Mouse (Mus musculus) left cerebral cortex, adult 11 months (tissue): ENCODE results near the gene Rnf208.

ENCODE experiments used
- DNase-seq: peaks from one replicate; pipeline ENCODE4 v3.0.0; 2022; ENCODE audit warnings: low spot score

Gene Rnf208

DNA sequence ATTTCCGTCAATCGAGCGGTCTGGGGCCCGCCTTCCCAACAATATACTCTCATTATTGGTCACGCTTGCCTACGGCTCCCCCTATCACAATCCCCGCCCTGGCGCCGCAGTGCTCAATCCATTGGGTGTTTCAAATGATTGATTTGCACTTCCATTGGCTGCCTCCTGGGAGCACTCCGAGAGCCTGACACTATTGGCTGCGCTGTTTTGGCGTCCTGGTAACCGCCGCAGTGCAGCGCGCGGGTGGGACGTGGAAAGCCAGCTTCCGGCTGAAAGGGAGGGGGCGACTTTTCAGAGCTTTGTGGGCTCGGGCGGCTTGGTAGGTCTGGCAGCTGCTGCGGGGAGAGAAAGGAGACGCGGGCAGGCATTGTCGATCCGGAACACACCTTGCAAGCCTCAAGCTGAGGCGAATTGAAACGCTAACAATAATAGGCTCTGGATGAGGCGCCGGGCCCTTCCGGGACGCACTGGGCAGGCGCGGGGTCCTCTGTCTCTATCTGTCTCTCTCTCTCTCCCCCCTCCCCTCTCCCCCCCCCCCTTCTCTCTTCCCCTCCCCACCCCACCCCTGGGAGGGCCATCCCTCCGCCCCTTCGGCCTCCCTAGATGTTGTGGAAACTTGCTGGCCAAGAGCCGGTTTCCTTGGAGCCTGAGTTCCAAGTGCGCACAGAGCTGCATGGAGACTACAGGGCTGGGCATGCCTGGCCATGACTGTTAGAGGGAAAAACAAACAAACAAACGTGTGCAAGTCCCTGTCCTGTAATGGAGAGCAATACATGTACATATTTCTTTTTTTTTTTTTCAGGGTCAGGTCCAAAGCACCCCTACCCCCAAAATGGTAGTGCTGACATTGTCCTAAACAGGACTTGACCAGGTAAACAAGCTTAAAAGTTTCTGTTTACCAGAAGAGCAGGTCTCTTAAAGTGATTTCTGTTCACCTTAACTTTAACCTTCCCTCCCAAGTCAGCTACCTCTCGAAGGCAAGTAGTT, 17.0 kb upstream of the Rnf208 start:
- peak; percentile 100 for DNase-seq

DNA sequence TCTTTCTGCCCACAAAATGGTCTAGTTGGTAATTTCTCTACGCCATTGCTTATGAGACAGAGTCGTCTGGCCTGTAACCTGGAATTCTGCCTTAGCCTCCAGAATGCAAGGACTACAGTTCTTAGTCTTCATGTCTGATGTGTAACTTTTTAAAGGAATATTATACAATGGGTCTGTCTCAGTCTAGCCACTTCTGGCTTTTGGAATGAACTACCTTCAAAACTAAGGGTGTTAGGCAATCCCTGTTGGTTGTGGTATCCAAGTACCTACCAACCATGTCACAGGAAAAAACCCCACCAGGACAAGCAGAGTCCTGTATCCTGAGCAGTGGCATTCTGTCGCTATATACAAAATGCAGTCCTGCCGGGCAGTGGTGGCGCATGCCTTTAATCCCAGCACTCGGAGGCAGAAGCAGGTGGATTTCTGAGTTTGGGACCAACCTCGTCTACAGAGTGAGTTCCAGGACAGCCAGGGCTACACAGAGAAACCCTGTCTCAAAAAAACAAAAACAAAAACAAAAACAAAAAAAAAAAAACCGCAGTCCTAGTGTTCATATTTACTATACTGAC, 16.2 kb upstream of the Rnf208 start:
- DNase-seq: no peak

DNA sequence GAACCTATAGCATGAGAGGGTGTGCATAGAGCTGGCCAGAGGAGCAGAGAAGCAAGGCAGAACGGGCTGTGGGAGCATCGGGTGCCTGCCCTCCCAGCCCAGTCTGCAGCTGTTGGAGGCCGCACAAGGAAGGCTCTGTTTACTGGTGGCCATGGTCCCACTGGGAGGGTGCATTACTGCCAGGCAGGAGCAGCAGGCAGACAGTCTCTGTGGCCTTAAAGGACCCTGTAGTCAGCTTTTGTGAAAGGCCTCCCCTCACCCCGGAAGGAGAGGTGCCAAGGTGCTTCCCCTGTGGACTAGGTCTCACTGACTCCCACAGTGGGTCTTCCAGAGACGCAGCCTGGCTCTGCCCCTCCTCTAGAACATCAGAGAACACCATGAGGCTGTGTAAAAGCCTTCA, 15.2 kb upstream of the Rnf208 start:
- DNase-seq: peak; percentile 65

DNA sequence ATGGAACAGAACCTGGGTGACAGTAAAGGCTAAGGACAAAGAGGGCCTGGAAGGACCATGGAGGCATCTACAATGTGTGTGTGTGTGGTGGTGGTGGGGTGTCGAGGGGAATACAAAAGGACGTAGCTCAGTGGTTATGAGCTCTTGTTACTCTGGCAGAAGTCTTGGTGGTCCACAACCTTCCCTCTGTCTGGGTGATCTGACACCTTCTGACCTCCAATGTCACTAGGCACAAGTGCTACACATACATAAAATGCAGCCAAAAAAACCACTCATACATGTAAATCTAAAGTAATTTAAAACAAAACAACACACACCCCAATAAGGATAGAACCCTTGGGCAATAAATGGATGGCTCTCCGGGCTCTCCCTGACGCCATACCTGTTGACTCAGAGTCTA, 14.6 kb upstream of the Rnf208 start:
- DNase-seq: no peak

DNA sequence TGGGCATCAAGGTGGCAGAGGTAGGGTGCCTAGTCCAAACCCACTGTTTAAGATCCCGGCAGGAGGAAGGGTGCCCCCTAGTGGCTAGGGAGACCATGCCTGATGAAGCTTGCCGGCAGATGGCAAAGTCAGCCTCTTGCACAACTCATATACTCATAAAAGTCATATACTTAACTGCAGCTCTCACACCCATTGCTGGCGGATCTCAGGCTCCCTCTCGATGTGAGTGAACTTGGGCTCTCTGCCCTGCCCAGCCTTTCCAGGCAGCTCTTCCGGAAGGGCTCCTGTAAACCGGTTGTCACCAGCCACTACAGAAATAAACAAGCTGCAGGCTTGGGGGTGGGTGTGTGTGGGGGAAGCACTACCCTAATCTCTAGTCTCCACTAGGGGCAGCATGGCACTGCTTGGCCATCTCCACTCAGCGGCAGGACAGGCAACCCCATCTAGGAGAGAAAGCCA, 13.6 kb upstream of the Rnf208 start:
- peak; percentile 86 for DNase-seq

DNA sequence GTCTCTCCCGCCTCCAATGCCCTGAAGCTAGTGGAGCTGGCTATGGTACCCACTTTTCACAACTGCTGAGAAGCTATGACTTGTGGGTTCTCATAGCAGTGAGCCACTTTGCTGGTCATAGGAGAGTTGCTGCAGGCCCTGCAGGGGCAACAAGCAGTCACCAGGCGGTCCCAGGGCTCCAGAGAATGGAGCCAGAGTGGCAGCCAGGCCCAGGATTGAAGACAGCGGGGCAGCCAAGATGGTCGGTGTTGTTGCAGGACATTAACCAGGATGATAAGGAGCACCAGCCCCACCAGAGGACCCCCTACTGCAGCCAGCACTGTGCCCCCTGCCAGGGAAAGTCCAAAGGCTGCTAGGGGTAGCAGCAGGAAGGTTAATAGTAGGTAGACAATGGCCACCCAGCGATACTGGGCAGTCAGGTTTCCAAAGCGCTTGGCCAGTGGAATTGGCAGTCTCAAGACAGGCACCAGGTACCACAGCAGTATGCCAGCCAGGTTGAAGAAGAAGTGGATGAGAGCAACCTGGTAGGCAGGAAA, 13.0 kb upstream of the Rnf208 start:
- DNase-seq: no peak

DNA sequence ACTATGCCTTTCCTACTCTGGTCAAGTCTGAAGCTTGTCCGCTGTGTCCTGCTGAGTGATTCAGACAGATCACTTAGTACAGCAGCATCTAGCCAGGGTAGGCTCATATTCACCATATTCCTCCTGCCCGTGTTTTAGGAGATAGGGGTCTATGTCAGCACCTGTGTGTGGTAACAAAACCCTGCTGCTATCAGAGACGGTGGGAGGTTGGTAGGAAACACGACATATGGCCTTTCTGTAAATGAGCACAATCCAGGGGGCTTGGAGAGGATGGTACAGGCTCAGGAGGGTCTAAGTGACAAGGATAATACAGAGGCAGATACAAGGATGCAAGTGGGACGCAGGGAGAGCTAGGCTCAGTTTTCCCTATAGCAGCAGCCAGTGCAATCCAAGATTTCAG, 12.5 kb upstream of the Rnf208 start:
- DNase-seq: no peak

DNA sequence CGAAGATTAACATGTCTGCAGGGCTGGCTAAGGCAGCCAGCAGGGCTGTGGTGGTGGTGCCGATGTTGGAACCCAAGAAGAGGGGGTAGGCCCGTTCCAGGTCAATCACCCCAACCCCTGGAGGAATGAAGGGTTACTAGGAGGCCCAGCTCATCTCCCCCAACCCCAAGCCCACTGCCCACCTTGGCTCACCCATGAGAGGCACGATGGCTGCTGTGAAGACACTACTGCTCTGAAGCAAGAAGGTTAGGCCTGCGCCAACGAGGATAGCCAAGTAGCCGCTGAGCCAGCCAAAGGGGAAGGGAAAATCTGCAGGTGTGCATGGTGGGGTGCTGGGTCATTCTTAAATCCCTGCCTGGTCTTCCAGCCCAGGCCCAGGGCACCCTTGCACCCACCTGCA, 11.5 kb upstream of the Rnf208 start:
- no peak for DNase-seq

DNA sequence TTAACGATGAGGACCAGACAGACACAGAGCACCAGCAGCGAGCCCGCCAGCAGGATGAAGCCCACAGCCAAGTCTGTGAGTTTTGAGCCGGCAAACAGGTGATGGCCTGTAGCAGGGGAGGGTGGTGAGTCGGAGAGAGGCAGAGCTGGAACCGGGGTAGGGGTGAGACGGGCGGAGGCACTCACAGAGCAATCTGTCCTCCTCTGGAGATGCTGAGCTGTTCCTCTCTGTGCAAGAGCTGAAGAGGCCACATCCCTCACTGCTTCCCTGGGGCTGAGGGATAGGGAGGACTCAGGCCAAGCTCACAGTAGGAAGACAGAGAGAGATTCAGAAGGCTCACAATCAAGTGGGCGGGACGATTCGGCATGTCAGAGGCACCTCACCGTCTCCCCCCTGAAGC, 11.0 kb upstream of the Rnf208 start:
- no peak for DNase-seq

DNA sequence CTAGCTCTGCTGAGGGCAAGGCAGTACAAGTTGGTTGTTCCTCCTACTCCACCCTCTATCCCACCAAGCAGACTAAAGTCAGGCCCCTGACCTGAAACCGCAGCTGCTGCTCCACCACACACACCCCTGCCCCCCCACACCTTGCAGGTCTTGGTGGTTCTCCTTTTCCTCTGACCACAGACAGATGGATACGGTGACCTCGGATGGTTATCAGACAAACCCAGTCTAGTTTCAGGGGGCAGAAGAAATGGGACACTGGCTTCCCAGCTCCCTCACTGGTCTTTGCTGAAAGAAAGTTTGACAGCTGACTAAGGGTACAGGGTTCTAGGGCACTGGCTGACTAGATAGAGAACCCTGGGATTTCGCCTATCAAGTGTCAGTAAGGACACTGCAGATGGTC, 8.6 kb upstream of the Rnf208 start:
- DNase-seq: no peak

DNA sequence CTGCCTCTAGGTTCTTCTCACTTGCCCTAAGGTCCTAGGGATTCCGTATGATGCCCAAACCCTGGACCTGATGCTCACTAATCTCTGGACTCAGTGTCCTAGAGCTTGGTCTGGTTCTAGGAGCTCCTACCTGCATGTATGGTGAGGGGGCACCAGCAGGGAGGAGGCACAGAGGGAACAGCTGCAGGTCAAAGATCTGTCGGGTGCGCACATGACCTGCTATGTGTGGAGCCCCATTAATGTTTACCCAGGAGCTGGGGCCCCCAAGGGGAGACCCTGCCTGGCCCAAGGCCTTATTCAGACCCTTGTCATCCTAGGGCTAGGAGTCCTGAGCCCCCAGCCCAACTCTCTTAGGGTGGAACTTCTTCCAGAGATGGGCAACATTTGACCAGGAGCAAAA, 8.0 kb upstream of the Rnf208 start, which contains the start of gene Slc34a3:
Gene Slc34a3 (minus strand): TSS at position 315 of the 400 bp plus-strand sequence.
- DNase-seq: no peak

DNA sequence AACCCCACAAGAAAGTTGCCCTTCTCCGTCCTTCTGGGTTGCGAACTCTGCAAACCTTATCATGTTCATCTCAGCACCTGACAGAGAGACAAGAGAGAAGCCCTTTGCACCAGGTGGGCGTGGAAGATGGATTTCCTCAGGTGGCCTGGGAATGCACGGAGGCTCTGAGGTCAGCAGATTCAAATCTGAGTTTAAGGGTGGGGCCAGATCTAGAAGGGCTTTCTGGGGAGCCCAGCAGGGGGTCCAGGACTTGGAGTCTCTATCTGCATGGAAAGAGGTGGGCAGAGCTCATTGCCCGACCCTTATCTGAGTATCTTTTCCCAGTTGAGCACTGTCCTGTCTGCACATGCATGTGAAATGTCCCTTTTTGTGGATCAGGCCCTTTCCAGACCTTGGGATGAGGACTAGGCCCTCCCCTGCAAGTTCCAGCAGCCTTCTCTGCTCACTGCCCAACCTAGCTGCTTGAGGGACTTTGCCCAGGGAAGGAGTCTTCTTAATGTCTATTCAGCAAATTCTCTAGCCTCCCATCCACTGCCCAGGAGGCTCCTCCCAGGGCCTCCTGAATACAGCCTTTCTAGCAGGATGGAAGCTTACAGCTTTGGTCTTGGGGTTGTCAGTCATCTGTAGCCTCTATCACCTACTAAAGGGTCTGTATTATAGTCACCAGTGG, 7.4 kb upstream of the Rnf208 start:
- DNase-seq: no peak

DNA sequence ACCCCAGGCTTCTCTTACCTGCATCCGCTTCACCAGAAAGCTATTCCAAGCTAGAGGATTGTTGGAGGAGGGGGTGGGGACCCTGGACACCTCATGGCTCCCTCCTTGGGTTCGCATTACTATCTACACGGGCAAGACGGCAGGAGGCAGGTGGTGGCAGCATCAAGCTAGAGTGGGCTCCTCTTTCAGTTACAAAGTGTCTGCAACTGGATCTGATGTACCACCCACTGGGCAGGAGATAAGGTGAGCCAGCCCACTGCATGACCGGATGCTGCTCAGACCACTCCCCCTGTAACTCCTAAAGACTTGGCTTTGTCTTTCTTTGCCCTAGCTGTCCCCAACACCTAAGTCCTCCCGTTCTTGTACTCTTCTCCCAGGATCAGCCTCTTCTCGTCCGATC, 5.4 kb upstream of the Rnf208 start, which contains the start of gene Rnf224:
Gene Rnf224 (minus strand): TSS at position 174 of the 400 bp plus-strand sequence.
- no peak for DNase-seq

DNA sequence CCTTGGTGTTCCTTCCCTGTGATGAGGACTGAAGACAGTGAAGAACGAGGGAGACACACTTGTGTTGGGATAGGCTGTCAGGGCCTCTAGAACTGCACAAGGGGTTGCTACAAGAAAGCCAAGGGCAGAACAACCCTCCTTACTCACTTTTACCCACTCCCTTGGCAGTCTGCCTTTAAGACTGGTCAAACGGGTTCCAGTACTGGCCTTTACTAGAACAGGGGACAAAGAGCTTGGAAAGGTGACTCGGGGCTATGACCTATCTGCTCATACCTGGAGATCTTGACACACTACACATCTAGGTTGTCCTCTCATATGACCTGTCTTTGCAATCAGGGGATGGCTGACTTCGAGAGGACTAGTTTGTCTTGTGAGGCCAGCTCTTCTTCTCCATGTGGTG, 4.5 kb upstream of the Rnf208 start:
- no peak for DNase-seq

DNA sequence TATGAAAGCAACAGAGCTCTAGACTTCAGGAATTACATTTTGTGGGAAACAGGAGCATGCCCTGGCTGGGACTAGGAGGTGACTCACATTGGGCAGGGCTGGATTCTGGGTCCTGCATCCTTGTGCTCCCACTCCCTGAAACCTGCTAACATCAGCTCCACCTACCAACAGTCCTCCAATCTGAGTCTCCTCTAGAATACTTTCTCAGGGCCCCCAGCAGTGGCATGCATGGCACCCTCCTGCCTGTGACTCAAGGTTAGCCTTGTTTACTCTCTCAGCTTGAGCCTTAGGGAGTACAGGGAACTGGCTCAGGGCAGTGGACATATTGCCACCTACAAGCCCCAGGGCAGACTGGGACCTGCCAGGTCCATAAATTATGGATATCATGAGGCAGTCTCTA, 3.9 kb upstream of the Rnf208 start:
- DNase-seq: no peak

DNA sequence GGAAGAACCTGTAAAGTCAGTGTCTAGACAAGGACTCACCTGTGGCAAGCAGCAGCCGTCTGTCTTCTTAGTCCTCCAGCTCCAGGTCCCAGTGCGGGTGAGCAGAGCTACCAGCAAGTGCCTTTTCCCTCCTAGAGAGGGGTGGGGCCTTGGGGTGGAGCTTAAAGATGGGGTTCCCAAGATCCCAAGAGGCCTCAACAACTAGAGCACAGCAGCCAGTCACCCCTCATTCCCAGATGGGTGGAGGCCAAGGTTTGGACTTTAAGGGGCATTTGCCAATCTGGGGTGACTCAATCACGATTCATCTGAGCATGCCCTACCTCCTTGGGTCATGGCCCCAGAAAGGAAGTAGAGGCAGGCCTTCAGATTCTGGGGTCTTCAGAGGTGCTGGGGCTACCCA, 2.3 kb upstream of the Rnf208 start:
- no peak for DNase-seq

DNA sequence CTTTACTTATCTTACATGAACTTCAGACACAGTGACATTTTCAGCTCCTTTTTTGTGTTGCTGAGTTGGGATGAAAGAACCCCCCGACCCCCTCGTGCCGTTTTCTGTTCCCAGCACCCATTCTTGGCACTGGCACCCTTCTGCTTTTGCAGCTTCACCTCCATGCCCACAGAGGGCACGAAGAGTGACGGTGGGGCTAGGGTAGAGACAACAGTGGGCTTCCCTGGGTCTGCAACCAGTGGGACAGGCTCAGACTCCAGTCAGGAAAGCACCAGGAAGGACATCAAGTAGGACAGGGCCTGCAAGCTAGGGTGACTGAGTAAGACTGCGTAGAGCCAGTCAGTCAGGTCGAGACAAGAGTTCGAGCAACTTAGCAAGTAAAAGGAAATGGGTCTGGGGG, 1.7 kb upstream of the Rnf208 start:
- DNase-seq: no peak

DNA sequence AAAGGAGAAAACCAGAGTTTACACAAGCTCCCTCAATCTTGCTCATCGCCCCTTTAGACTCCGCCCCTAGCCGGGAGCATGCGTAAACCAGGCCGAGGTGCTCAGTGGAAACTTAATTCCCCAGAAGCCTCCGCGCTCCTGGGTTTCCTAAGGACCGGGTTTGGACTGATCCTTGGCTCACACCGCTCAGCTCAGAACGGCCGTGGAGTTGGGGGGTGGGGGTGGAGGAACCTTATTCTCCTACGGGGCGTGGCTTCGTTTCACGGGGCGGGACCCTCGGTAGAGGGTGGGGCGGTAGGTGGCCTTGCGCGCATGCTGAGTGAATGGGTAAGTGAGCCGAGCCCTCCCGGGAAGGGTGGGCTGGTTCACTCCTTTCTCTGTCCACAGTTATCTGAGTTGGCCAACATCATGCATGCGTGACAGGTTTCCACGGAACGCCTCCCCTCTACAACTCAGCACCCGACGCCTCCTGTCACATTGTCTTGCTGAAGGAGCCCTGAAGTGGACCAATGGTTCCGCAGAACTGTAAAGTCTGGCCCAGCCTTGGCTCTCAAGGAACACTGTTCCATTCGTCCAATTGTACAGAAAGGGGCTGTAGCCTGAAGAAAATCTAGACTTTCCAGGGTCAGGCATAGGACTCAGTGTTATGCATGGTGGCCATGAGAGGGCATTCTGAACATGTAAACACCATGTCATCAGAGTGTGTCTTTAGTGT, 1.2 kb upstream of the Rnf208 start:
- no peak for DNase-seq

DNA sequence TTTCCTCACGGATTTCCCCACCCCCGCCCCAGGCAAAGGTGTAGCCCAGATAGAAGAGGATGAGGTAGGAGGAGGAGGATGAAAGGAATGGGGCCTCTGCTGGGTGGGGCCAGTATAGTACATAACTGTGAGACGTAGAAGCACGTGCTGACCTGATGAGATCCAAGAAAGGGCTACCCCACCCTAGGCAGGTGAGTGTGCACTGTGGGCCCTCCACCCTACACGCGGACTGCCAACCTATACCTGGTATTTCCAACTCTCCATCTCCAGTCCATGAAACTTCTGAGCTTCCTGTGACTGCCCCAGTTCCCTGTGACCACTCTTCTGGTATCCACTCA, 648 bp upstream of the Rnf208 start:
- no peak for DNase-seq

DNA sequence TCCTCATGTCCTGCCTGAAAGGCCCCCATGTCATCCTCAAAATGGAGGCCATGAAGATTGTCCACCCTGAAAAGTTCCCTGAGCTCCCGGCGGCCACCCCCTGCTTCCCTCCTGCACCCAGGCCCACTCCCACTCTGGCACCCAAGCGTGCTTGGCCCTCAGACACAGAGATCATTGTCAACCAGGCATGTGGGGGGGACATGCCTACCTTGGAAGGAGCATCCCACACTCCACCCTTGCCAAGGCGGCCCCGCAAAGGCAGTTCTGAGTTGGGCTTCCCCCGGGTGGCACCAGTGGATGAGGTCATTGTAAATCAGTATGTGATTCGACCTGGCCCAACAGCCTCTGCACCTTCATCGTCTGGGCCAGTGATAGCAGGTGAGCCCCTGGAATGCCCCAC, 1.3 kb downstream of the Rnf208 start:
- no peak for DNase-seq

DNA sequence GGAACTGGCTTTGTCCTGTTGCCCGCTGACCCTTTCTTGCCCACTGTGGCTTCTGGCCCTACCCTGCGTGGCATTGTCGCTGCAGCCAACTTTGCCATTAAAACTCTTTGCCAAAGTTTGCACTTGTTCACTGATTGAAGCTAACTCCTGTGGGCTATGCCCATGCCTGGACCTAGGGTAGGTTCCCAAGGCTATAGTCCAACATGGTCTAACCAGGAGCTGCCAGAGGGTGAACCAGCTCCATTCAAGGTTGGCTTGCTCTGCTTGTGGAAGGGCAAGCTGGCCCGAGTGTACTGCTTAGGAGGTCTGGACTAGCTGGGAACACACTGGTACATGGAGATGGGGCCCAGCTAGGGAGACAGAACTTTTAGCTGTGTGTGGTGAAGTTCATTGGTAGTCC, 2.1 kb downstream of the Rnf208 start:
- DNase-seq: no peak
